Mouse (Mus musculus): Measurements from ENCODE around the gene Vmn2r14.
"Not testable (repeated sequence)": the region's sequence is repeated elsewhere in the genome, so short reads cannot be mapped to it uniquely, and the experiment has no call there.

Vmn2r14 gene

GRCm38 (mm10) chr5:109224608-109225007 is at the start of gene Vmn2r14:
Vmn2r14 (minus strand) TSS chr5:109224708.
- DNase-seq, result no peak

- DNase-seq, result not testable (repeated sequence)
Observed at GRCm38 (mm10) chr5:109192099-109192498, 32.4 kb downstream of the Vmn2r14 start, which contains the start of gene Vmn2r13. Vmn2r13 (minus strand) TSS chr5:109192199.

GRCm38 (mm10) chr5:109166851-109167250 is 57.7 kb downstream of the Vmn2r14 start:
- not testable (repeated sequence) for DNase-seq

All from cerebellum, adult 18-20 months (tissue).